Mouse (Mus musculus): ENCODE measurements at regions not wholly inside any gene's neighbourhood (a gene's known extent, or its start where the extent isn't known, plus 50 kb on each side); places are given as distances from the start of the nearest gene placed in this dataset.

DNA sequence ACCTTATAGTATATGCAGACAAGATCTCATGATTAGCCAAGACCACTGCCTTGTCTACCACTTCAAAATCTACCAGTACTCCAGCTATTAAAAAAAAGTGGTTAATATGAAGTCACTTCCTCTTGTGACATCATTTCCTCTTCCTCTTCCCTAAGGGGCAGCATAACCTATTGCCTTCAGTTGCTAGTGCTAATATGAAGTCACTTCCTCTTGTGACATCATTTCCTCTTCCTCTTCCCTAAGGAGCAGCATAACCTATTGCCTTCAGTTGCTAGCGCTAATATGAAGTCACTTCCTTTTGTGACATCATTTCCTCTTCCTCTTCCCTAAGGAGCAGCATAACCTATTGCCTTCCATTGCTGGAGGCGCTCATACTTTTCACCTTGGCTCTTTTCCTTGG, 218.2 kb downstream of the Rpap3 start:
- 97% methylated on average over 2 of the region's 2 CpGs for WGBS

DNA sequence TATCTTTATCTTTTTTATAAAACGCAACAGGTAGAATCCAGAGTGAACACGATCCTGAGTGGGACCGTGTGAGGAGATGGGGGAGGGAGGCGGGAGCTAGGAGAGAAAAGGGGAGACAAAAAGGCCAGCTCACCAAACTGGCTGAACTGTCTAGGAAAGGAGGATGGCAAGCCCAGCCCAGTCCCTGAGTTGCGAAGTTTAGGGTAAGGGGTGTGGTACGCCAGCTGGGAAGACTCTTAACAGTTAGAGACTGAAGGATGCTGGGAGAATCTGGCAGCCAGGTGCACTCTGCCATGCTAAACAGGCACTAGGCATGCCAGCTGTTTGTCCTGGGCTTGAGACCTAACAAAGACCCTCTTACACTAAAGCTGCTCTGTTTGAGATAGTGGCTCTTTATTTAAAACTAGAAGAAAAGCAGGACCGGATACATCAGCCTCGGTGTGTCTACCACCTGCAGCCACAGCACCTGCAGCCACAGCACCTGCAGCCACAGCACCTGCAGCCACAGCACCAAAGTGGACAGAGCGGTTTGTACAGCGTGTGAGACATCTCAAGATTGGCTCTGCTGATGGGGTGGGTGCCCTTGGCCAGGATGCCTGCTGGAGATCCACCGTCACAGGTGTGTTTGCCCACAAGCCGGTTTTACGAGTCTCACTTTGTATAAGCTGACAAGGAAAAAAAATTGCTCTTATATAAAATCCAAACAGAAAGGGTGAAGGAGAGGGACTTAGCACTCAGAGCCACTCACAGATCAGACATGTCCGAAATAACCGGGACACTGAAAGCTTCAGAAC, 225.1 kb upstream of the Amigo2 start:
- Histone ChIP-seq H3K4me1 (ENCODE audit: control insufficient read depth, insufficient read depth, low read length) (no peaks in the 10 kb centered on the region), H3K27me3 (ENCODE audit: control insufficient read depth, insufficient read depth, low read length) (no peaks in the 10 kb centered on the region), H3K4me3 (ENCODE audit: insufficient read depth, low read depth, low read length) (no peak overlapping the region), H3K27ac (replicated peaks; ENCODE audit: insufficient read depth, low read depth, low read length) (no peak overlapping the region), H3K36me3 (ENCODE audit: control insufficient read depth, insufficient read depth, low read length) (no peaks in the 10 kb centered on the region), H3K9ac (ENCODE audit: low read depth, low read length) (no peak overlapping the region), H3K79me2 (ENCODE audit: control insufficient read depth, insufficient read depth, low read length) (no peaks in the 10 kb centered on the region)
- TF ChIP-seq CTCF (IDR thresholded peaks at IDR 0.05; ENCODE audit: low read depth, low read length) (no peak), POLR2A (IDR thresholded peaks at IDR 0.05; ENCODE audit: extremely low read depth, insufficient read depth, low read length) (no peak)
- no peak for DNase-seq (ENCODE audit: extremely low read depth, low read depth, low spot score)
- WGBS = 78% methylated on average over 15 of the region's 15 CpGs

More for the DNA sequence above, 218.2 kb downstream of the Rpap3 start:
- no peak for TF ChIP-seq POLR2A (IDR thresholded peaks at IDR 0.05; ENCODE audit: extremely low read depth, insufficient read depth, low read length)
- no peak for TF ChIP-seq CTCF (IDR thresholded peaks at IDR 0.05; ENCODE audit: low read depth, low read length)
- no peaks in the 10 kb centered on the region for H3K79me2 ChIP-seq (ENCODE audit: control insufficient read depth, insufficient read depth, low read length)
- no peaks in the 10 kb centered on the region for H3K36me3 ChIP-seq (ENCODE audit: control insufficient read depth, insufficient read depth, low read length)
- DNase-seq (ENCODE audit: extremely low read depth, low read depth, low spot score) = no peak
- H3K9ac ChIP-seq (ENCODE audit: low read depth, low read length) = no peak overlapping the region
- H3K27ac ChIP-seq (replicated peaks; ENCODE audit: insufficient read depth, low read depth, low read length) = no peak overlapping the region
- no peaks in the 10 kb centered on the region for H3K27me3 ChIP-seq (ENCODE audit: control insufficient read depth, insufficient read depth, low read length)
- H3K4me3 ChIP-seq (ENCODE audit: insufficient read depth, low read depth, low read length) = no peak overlapping the region
- H3K4me1 ChIP-seq (ENCODE audit: control insufficient read depth, insufficient read depth, low read length) = no peaks in the 10 kb centered on the region

GRCm38 (mm10) chr15:97471476-97471875, 224.4 kb upstream of the Amigo2 start:
- Histone ChIP-seq H3K4me1 (ENCODE audit: control insufficient read depth, insufficient read depth, low read length) (no peaks in the 10 kb centered on the region), H3K27ac (replicated peaks; ENCODE audit: insufficient read depth, low read depth, low read length) (no peak overlapping the region), H3K36me3 (ENCODE audit: control insufficient read depth, insufficient read depth, low read length) (no peaks in the 10 kb centered on the region), H3K27me3 (ENCODE audit: control insufficient read depth, insufficient read depth, low read length) (no peaks in the 10 kb centered on the region), H3K79me2 (ENCODE audit: control insufficient read depth, insufficient read depth, low read length) (no peaks in the 10 kb centered on the region), H3K9ac (ENCODE audit: low read depth, low read length) (no peak overlapping the region), H3K4me3 (ENCODE audit: insufficient read depth, low read depth, low read length) (no peak overlapping the region)
- TF ChIP-seq POLR2A (IDR thresholded peaks at IDR 0.05; ENCODE audit: extremely low read depth, insufficient read depth, low read length) (no peak), CTCF (IDR thresholded peaks at IDR 0.05; ENCODE audit: low read depth, low read length) (no peak)
- DNase-seq (ENCODE audit: extremely low read depth, low read depth, low spot score) = no peak
- 85% methylated on average over 4 of the region's 4 CpGs for WGBS

GRCm38 (mm10) chr15:97469684-97470344, 222.7 kb upstream of the Amigo2 start:
- Histone ChIP-seq H3K4me1 (ENCODE audit: control insufficient read depth, insufficient read depth, low read length) (no peaks in the 10 kb centered on the region), H3K4me3 (ENCODE audit: insufficient read depth, low read depth, low read length) (no peak overlapping the region), H3K36me3 (ENCODE audit: control insufficient read depth, insufficient read depth, low read length) (no peaks in the 10 kb centered on the region), H3K27ac (replicated peaks; ENCODE audit: insufficient read depth, low read depth, low read length) (no peak overlapping the region), H3K27me3 (ENCODE audit: control insufficient read depth, insufficient read depth, low read length) (no peaks in the 10 kb centered on the region), H3K9ac (ENCODE audit: low read depth, low read length) (no peak overlapping the region), H3K79me2 (ENCODE audit: control insufficient read depth, insufficient read depth, low read length) (no peaks in the 10 kb centered on the region)
- WGBS = 58% methylated on average over 19 of the region's 19 CpGs
- peak; percentile 6 for DNase-seq (ENCODE audit: extremely low read depth, low read depth, low spot score)
- TF ChIP-seq CTCF (IDR thresholded peaks at IDR 0.05; ENCODE audit: low read depth, low read length) = no peak
- no peak for TF ChIP-seq POLR2A (IDR thresholded peaks at IDR 0.05; ENCODE audit: extremely low read depth, insufficient read depth, low read length)

DNA sequence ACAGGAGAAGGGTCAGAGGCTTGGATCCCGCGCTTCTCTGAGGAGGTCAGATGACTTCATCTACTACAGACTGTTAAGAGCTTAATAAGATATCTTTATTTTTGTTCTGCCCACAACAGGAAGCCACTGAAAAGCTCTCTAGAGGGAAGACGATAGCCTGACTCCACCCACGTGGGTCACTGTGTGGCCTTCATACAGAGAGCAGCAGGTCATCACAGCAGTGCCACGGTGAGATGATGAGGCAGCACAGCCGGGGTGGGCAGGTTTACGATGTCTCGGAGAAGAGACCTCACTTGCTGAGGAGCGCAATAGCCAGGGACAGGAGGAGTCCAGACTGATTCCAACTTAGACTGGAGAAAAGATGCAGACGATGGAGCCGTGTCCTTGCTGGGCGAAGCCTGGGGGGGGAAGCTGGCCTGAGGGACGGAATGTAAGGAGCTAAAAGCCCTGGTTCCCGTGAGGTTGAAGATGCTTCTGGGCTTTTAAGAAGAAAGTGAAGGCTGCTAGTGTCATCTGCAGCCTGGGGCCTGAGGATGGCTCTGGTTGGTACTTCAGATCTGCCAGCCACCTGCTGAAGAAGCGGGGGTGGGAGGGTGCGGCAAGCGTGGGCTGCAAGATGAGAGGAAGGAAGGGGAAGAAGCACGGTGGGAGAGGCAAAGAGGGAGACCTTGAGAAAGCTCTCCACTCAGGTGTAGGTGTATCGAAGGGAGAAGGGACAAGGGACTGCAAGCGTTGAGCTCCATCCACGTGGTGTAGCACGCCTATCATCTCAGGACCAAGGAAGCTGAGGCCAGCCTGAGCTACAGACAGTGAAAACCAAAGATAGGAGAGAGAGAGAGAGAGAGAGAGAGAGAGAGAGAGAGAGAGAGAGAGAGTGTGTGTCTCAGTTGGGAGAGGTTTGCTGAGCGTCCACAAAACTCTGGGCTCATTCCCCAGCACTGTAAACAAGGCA, 221.9 kb upstream of the Amigo2 start:
- Histone ChIP-seq H3K4me3 (ENCODE audit: insufficient read depth, low read depth, low read length) (no peak overlapping the region), H3K36me3 (ENCODE audit: control insufficient read depth, insufficient read depth, low read length) (no peaks in the 10 kb centered on the region), H3K79me2 (ENCODE audit: control insufficient read depth, insufficient read depth, low read length) (no peaks in the 10 kb centered on the region), H3K9ac (ENCODE audit: low read depth, low read length) (no peak overlapping the region), H3K27me3 (ENCODE audit: control insufficient read depth, insufficient read depth, low read length) (no peaks in the 10 kb centered on the region), H3K27ac (replicated peaks; ENCODE audit: insufficient read depth, low read depth, low read length) (0 out of 2 replicates have a peak overlapping the region, but pooled peaks have one; percentile 16), H3K4me1 (ENCODE audit: control insufficient read depth, insufficient read depth, low read length) (no peaks in the 10 kb centered on the region)
- peak; percentile 4 for DNase-seq (ENCODE audit: extremely low read depth, low read depth, low spot score)
- WGBS = 74% methylated on average over 23 of the region's 23 CpGs
- TF ChIP-seq CTCF (IDR thresholded peaks at IDR 0.05; ENCODE audit: low read depth, low read length) (no peak), POLR2A (IDR thresholded peaks at IDR 0.05; ENCODE audit: extremely low read depth, insufficient read depth, low read length) (no peak)
